Mouse (Mus musculus) CH12.LX (cell line): Measurements from ENCODE around the gene Fam20b. TPM values are rescaled to one million over a fixed set of nuclear protein-coding genes. Genes with fewer than 3 reads are reported as not detected.

ENCODE experiments used
- DNase-seq: peaks from one replicate; pipeline ENCODE4 v3.0.0-alpha.2; 2013; ENCODE audit errors: extremely low read depth
- H3K27ac ChIP-seq: 2 replicates; pipeline ENCODE4 v1.5.1; 2012; ENCODE audit warnings: low read depth, mild to moderate bottlenecking, control low read depth, moderate library complexity; ENCODE audit not compliant: insufficient read depth
- H3K27me3 ChIP-seq: replicated peaks from 2 replicates; pipeline ENCODE3; 2012; ENCODE audit warnings: inconsistent platforms
- H3K36me3 ChIP-seq, 2 experiments: replicated peaks in 1 of 2; 2 replicates each; pipeline versions ENCODE3 to v1.6.1; 2012; ENCODE audit warnings: inconsistent platforms in 1 of 2, low read length in 1 of 2, mild to moderate bottlenecking in 1 of 2, mixed read lengths in 1 of 2, moderate library complexity in 1 of 2; ENCODE audit not compliant: control insufficient read depth in 1 of 2, insufficient read depth in 1 of 2
- H3K4me1 ChIP-seq, 2 experiments: 2 replicates each; pipeline ENCODE4 v1.6.1; 2012; ENCODE audit warnings: inconsistent platforms in 1 of 2, moderate library complexity in 1 of 2; ENCODE audit not compliant: insufficient read depth in 2 of 2, control insufficient read depth in 1 of 2
- H3K4me2 ChIP-seq: 2 replicates; pipeline ENCODE4 v1.6.1; 2012; ENCODE audit warnings: low read depth, mild to moderate bottlenecking, control low read depth; ENCODE audit not compliant: poor library complexity, insufficient read depth, severe bottlenecking
- H3K4me3 ChIP-seq, 3 experiments: fragments of 150-350 bp in 1 of 3; sonication (generic) in 1 of 3; replicated peaks in 1 of 3; 2 replicates each; pipeline versions ENCODE3 to v1.5.1; 2011 to 2012; ENCODE audit warnings: low read depth in 2 of 3, low read length in 2 of 3, mild to moderate bottlenecking in 2 of 3, moderate library complexity in 2 of 3, control low read depth in 1 of 3, improper control_type of control experiment in 1 of 3, inconsistent platforms in 1 of 3, mixed read lengths in 1 of 3; ENCODE audit not compliant: poor library complexity in 1 of 3
- H3K79me2 ChIP-seq: replicated peaks from 2 replicates; pipeline ENCODE4 v1.6.1; 2012; ENCODE audit warnings: mild to moderate bottlenecking, moderate library complexity; ENCODE audit not compliant: control insufficient read depth, poor library complexity, insufficient read depth, severe bottlenecking; ENCODE audit errors: extremely low read depth
- H3K9ac ChIP-seq: 2 replicates; pipeline ENCODE4 v1.6.1; 2012; ENCODE audit warnings: low read depth, mild to moderate bottlenecking, control low read depth, moderate library complexity; ENCODE audit not compliant: insufficient read depth
- H3K9me3 ChIP-seq: replicated peaks from 2 replicates; pipeline ENCODE3; 2012; ENCODE audit warnings: low read length, inconsistent platforms, mixed read lengths
- CHD1 ChIP-seq: IDR thresholded peaks from 2 replicates; pipeline ENCODE4 v1.6.1; 2012; ENCODE audit warnings: low read depth, low read length, improper control_type of control experiment, inconsistent platforms
- CHD2 ChIP-seq: IDR thresholded peaks from 2 replicates; pipeline ENCODE4 v1.6.1; 2011; ENCODE audit warnings: low read length, improper control_type of control experiment
- CTCF ChIP-seq, 2 experiments: IDR thresholded peaks in 1 of 2; conservative IDR thresholded peaks in 1 of 2; 2 replicates each; pipeline ENCODE4 v1.5.1; 2011 to 2012; ENCODE audit warnings: low read depth in 2 of 2, low read length in 2 of 2, improper control_type of control experiment in 1 of 2, inconsistent platforms in 1 of 2, mild to moderate bottlenecking in 1 of 2, moderate library complexity in 1 of 2
- E2F4 ChIP-seq: IDR thresholded peaks from 2 replicates; pipeline ENCODE4 v1.6.1; 2011; ENCODE audit warnings: low read depth, low read length, improper control_type of control experiment; ENCODE audit not compliant: insufficient replicate concordance
- GABPA ChIP-seq: IDR thresholded peaks from 2 replicates; pipeline ENCODE4 v1.6.1; 2012; ENCODE audit warnings: low read depth, low read length, improper control_type of control experiment, inconsistent platforms; ENCODE audit not compliant: insufficient replicate concordance
- IRF4 ChIP-seq: IDR thresholded peaks from 2 replicates; pipeline ENCODE4 v1.6.1; 2014; ENCODE audit warnings: low read depth, mild to moderate bottlenecking, inconsistent platforms, low read length, improper control_type of control experiment
- JUN ChIP-seq: IDR thresholded peaks from 2 replicates; pipeline ENCODE4 v1.6.1; 2011; ENCODE audit warnings: low read depth, mild to moderate bottlenecking, low read length, improper control_type of control experiment, moderate library complexity; ENCODE audit not compliant: insufficient read depth
- KAT2A ChIP-seq: IDR thresholded peaks from 2 replicates; pipeline ENCODE4 v1.6.1; 2012; ENCODE audit warnings: low read length, improper control_type of control experiment, inconsistent platforms; ENCODE audit not compliant: insufficient replicate concordance
- MAX ChIP-seq: IDR thresholded peaks from 2 replicates; pipeline ENCODE4 v1.6.1; 2011; ENCODE audit warnings: low read length, improper control_type of control experiment
- MXI1 ChIP-seq: IDR thresholded peaks from 2 replicates; pipeline ENCODE4 v1.6.1; 2011; ENCODE audit warnings: mild to moderate bottlenecking, low read depth, low read length, improper control_type of control experiment
- MYC ChIP-seq: IDR thresholded peaks from 2 replicates; pipeline ENCODE4 v1.6.1; 2011; ENCODE audit warnings: low read depth, mild to moderate bottlenecking, improper control_type of control experiment, low read length
- NELFE ChIP-seq: IDR thresholded peaks from 2 replicates; pipeline ENCODE4 v1.6.1; 2011; ENCODE audit warnings: low read depth, low read length, improper control_type of control experiment
- PAX5 ChIP-seq: IDR thresholded peaks from 2 replicates; pipeline ENCODE4 v1.6.1; 2012; ENCODE audit warnings: low read length, inconsistent platforms, mixed read lengths
- POLR2A ChIP-seq: IDR thresholded peaks from 2 replicates; pipeline ENCODE4 v1.6.1; 2011; ENCODE audit warnings: low read depth, mild to moderate bottlenecking, improper control_type of control experiment, low read length
- SIN3A ChIP-seq: IDR thresholded peaks from 2 replicates; pipeline ENCODE4 v1.6.1; 2012; ENCODE audit warnings: low read length, improper control_type of control experiment, inconsistent platforms
- TCF12 ChIP-seq: IDR thresholded peaks from 2 replicates; pipeline ENCODE4 v1.6.1; 2014; ENCODE audit warnings: low read depth, mild to moderate bottlenecking, inconsistent platforms, low read length, improper control_type of control experiment
- UBTF ChIP-seq: IDR thresholded peaks from 2 replicates; pipeline ENCODE4 v1.6.1; 2012; ENCODE audit warnings: low read depth, mild to moderate bottlenecking, inconsistent platforms, low read length, improper control_type of control experiment, moderate library complexity
- ZKSCAN1 ChIP-seq: IDR thresholded peaks from 2 replicates; pipeline ENCODE4 v1.6.1; 2012; ENCODE audit warnings: low read depth, inconsistent platforms, low read length, improper control_type of control experiment, borderline replicate concordance
- ZMIZ1 ChIP-seq: IDR thresholded peaks from 2 replicates; pipeline ENCODE4 v1.6.1; 2012; ENCODE audit warnings: low read depth, mild to moderate bottlenecking, inconsistent platforms, low read length, improper control_type of control experiment
- dilution Hi-C: fragments of 300-500 bp; cut with MboI; formaldehyde crosslinking; loops from 2 replicates; pipeline ENCODE4 v1.14.3; 2020; ENCODE audit warnings: low sequenced_read_pairs; ENCODE audit not compliant: extremely low pct_unique_long_range_greater_than_20kb, extremely low pct_ligation_motif_present
- in situ Hi-C: fragments of 300-500 bp; cut with MboI; formaldehyde crosslinking; loops from 3 replicates; pipeline ENCODE4 v1.14.3; 2019; ENCODE audit warnings: low sequenced_read_pairs, low pct_ligation_motif_present, low pct_unique_long_range_greater_than_20kb, mixed read lengths
- polyA plus RNA-seq: library from polyadenylated mRNA; unstranded; fragments of >175 nt; gene quantifications from 2 replicates; pipeline ENCODE4 v1.2.1, GENCODE M21; 2012; ENCODE audit warnings: low read depth; ENCODE audit not compliant: insufficient read length
- total RNA-seq, 2 experiments: library from RNA; depleted of rRNA; stranded (reverse); fragments of 300-350 nt in 1 of 2; fragments of >200 nt in 1 of 2; gene quantifications; 2 replicates each; pipeline ENCODE4 v1.2.3; 2012 to 2014

Fam20b gene
- total and polyA plus RNA-seq, 3 experiments = 21.2 to 26.5 (median 22.3) TPM

DNA sequence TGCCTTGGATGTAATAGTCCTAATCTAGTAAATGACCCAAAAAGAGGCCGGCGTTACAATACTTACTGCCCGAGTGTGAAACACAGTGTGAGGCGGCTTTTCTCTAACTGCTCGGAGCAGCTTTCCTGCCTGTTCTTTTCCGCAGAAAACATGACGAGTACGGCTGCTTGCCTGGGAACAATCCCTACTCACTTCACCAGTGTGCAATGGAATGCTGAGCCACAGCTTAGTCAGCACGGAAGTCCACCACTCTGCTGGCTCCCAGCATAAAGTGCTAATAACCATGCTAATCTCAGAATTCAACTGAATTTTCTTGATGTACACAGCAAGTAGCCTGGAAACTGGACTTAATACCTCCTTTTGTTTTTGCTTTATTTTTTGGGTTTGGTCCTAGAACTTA is 39.3 kb downstream of the Fam20b start:
- no peaks in the 10 kb centered on the region for H3K9me3 ChIP-seq
- H3K36me3 ChIP-seq = peaks cover 13 to 44% of the 10 kb centered on the region in 2 experiments
- no peak overlapping the region for H3K4me3 ChIP-seq
- H3K9ac ChIP-seq = no peak overlapping the region
- H3K27me3 ChIP-seq = no peaks in the 10 kb centered on the region
- dilution Hi-C loops = no loop called here
- no peak overlapping the region for H3K27ac ChIP-seq
- no peak for DNase-seq
- TF ChIP-seq MAX (no peak), PAX5 (no peak), CHD1 (no peak), CHD2 (no peak)
- no peak overlapping the region for H3K4me2 ChIP-seq
- in situ Hi-C loops = no loop called here
- H3K79me2 ChIP-seq = no peaks in the 10 kb centered on the region
- peaks cover 0 to 25% of the 10 kb centered on the region in 2 experiments; a peak in 3 of 4 replicates for H3K4me1 ChIP-seq

DNA sequence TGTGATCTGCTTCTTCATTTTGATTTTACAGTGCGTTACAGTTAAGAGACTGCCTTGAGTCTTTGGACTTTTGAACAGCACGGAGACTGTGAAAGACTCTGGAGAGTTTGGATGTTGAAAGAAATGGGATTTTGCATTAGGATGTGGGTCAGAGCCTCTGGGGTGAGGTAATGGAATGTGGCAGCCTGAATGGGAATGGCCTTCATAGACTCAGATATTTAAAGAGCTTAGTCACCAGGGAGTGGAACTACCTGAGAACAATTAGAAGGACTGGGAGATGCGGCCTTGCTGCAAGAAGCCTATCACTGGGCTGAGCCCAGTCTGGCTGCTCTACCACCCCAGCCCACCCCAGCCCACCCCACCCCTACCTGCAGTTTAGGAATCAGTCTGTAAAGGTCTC is 41.7 kb downstream of the Fam20b start:
- Histone ChIP-seq H3K36me3 (peaks cover 5 to 29% of the 10 kb centered on the region in 2 experiments), H3K4me1 (peaks cover 0 to 25% of the 10 kb centered on the region in 2 experiments; a peak in 3 of 4 replicates), H3K9me3 (no peaks in the 10 kb centered on the region), H3K27me3 (no peaks in the 10 kb centered on the region), H3K4me3 (no peak overlapping the region), H3K4me2 (no peak overlapping the region), H3K79me2 (peaks cover 3% of the 10 kb centered on the region; the same call in 1 of the 2 replicates), H3K27ac (no peak overlapping the region), H3K9ac (no peak overlapping the region)
- no peak for DNase-seq
- TF ChIP-seq TCF12 = no peak
- no peak for TF ChIP-seq SIN3A
- dilution Hi-C loops = no loop called here
- in situ Hi-C loops = no loop called here

DNA sequence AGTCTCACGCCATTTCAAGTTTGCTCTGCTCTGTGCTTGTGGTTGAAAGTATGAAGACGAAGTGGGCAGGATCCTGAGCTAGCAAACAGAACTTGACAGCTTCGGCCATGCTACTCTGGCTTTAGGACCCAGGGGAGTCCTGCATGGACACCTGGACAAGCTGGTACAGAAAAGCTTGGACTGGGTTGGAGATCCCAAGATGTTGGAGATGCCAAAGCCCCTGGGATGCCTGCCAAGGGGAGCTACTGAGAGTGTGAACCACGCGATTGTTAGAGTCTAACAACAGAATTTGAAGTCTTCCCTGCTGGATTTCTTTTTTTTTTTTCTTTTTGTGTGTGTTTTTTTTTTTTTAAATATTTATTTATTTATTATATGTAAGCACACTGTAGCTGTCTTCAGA is 42.3 kb downstream of the Fam20b start:
- H3K9ac ChIP-seq = no peak overlapping the region
- no peaks in the 10 kb centered on the region for H3K27me3 ChIP-seq
- no peaks in the 10 kb centered on the region for H3K9me3 ChIP-seq
- H3K4me2 ChIP-seq = no peak overlapping the region
- peaks cover 0 to 30% of the 10 kb centered on the region in 2 experiments; a peak in 3 of 4 replicates for H3K4me1 ChIP-seq
- dilution Hi-C loops = no loop called here
- TF ChIP-seq IRF4 (no peak), JUN (no peak), ZMIZ1 (no peak), POLR2A (no peak), GABPA (no peak), NELFE (no peak), MXI1 (no peak), KAT2A (no peak), ZKSCAN1 (no peak), UBTF (no peak), MYC (no peak), E2F4 (no peak), CTCF (conservative IDR thresholded peaks at IDR 0.05 in 1 of 2, IDR thresholded peaks at IDR 0.05 in 1 of 2; ENCODE audit: low read depth in 2 of 2, low read length in 2 of 2) (no peak)
- TF ChIP-seq, all 38 proteins: peak for 0
- Histone ChIP-seq H3K4me3 (no peak overlapping the region), H3K36me3 (peaks cover 5 to 31% of the 10 kb centered on the region in 2 experiments), H3K27ac (no peak overlapping the region), H3K79me2 (peaks cover 3% of the 10 kb centered on the region)
- no peak for DNase-seq
- in situ Hi-C loops = no loop called here
